Mouse (Mus musculus) liver (tissue): ENCODE data around the gene Gm7978.
"Not testable (repeated sequence)": the region's sequence is repeated elsewhere in the genome, so short reads cannot be mapped to it uniquely, and the experiment has no call there.

Experiments used
- DNase-seq: peaks from one replicate; pipeline ENCODE4 v3.0.0-alpha.2; 2020; ENCODE audit warnings: mixed read lengths

Gm7978 gene

GRCm38 (mm10) chr5:95736073-95736472 is at the start of gene Gm7978:
TSS of gene Gm7978 (minus strand) at chr5:95736173.
- DNase-seq, result not testable (repeated sequence)

GRCm38 (mm10) chr5:95775690-95776089 is 39.7 kb upstream of the Gm7978 start, which contains the start of gene E330014E10Rik:
TSS of gene E330014E10Rik (plus strand) at chr5:95775990.
- not testable (repeated sequence) for DNase-seq

DNA sequence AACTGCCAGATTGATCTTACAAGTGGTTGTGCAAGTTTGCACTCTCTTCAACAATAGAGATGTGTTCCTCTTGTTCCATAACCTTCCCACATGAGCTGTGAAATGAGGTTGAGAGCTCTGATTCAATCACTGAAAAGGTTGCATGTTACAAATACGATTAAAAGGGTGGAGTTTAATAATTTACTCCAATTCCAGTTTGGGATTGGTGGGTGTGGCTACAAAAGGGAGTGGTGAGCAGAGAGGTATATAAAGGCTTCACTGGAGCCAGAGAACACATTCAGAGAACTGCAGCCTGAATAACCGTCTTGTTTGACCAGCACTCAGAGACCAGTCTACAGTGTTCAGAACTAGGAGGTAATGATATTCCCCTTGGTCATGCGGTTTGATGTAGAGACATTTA is 5.7 kb upstream of the Gm7978 start, which contains the start of gene Gm7982:
TSS of gene Gm7982 (plus strand) at position 301 of the 400 bp plus-strand sequence.
- not testable (repeated sequence) for DNase-seq
